Mouse (Mus musculus) liver, embryonic 12.5 days (tissue): ENCODE measurements at regions not wholly inside any gene's neighbourhood (a gene's known extent, or its start where the extent isn't known, plus 50 kb on each side); places are given as distances from the start of the nearest gene placed in this dataset.

ENCODE experiments used
- ATAC-seq: fragments of 200-750 bp; cut with Nextera tagmentation; 2 replicates; pipeline ENCODE4 v1.8.0; 2017; ENCODE audit warnings: moderate number of reproducible peaks, mild to moderate bottlenecking, moderate library complexity
- H3K27ac ChIP-seq: fragments of 300-500 bp; sonication (generic); 2 replicates; pipeline ENCODE4 v1.5.1; 2016; ENCODE audit warnings: mild to moderate bottlenecking
- H3K27me3 ChIP-seq: fragments of 300-500 bp; sonication (generic); replicated peaks from 2 replicates; pipeline ENCODE4 v1.6.1; 2016; ENCODE audit warnings: mild to moderate bottlenecking, moderate library complexity
- H3K36me3 ChIP-seq: fragments of 300-500 bp; sonication (generic); 2 replicates; pipeline ENCODE4 v1.6.1; 2016; ENCODE audit warnings: mild to moderate bottlenecking, moderate library complexity
- H3K4me1 ChIP-seq: fragments of 300-500 bp; sonication (generic); 2 replicates; pipeline ENCODE4 v1.6.1; 2016
- H3K4me2 ChIP-seq: fragments of 300-500 bp; sonication (generic); 2 replicates; pipeline ENCODE4 v1.6.1; 2016; ENCODE audit warnings: mild to moderate bottlenecking, moderate library complexity
- H3K4me3 ChIP-seq: fragments of 300-500 bp; sonication (generic); 2 replicates; pipeline ENCODE4 v1.5.1; 2016; ENCODE audit warnings: mild to moderate bottlenecking, moderate library complexity
- H3K9ac ChIP-seq: fragments of 300-500 bp; sonication (generic); 2 replicates; pipeline ENCODE4 v1.6.1; 2016; ENCODE audit warnings: mild to moderate bottlenecking, moderate library complexity
- H3K9me3 ChIP-seq: fragments of 300-500 bp; sonication (generic); replicated peaks from 2 replicates; pipeline ENCODE4 v1.6.1; 2016; ENCODE audit warnings: mild to moderate bottlenecking, moderate library complexity
- WGBS: fragments of 180-500 bp; shearing (Covaris S2); methylation state at CpG from one replicate; pipeline ENCODE4 v1.1.7; 2016; ENCODE audit not compliant: insufficient replicate concordance; 5-methylcytosine and 5-hydroxymethylcytosine counted together

GRCm38 (mm10) chr3:21961746-21962145, 114.7 kb upstream of the Tbl1xr1 start:
- ATAC-seq: 0 out of 2 replicates have a peak, but pooled peaks have one; percentile 4
- Histone ChIP-seq H3K4me1 (peaks cover 33% of the 10 kb centered on the region), H3K27me3 (no peaks in the 10 kb centered on the region), H3K9me3 (no peaks in the 10 kb centered on the region), H3K4me3 (no peak overlapping the region), H3K27ac (no peak overlapping the region), H3K36me3 (no peaks in the 10 kb centered on the region), H3K9ac (no peak overlapping the region), H3K4me2 (no peak overlapping the region)
- WGBS: 62% methylated on average over 5 of the region's 5 CpGs

GRCm38 (mm10) chr3:21962360-21962782, 114.1 kb upstream of the Tbl1xr1 start:
- Histone ChIP-seq H3K27me3 (no peaks in the 10 kb centered on the region), H3K4me1 (peaks cover 33% of the 10 kb centered on the region), H3K4me2 (no peak overlapping the region), H3K4me3 (no peak overlapping the region), H3K9ac (no peak overlapping the region), H3K36me3 (no peaks in the 10 kb centered on the region), H3K27ac (no peak overlapping the region), H3K9me3 (no peaks in the 10 kb centered on the region)
- ATAC-seq: 0 out of 2 replicates have a peak, but pooled peaks have one; percentile 36
- WGBS: 41% methylated on average over 7 of the region's 7 CpGs

- no peak for ATAC-seq
- no peak overlapping the region for H3K27ac ChIP-seq
- H3K9me3 ChIP-seq: no peaks in the 10 kb centered on the region
- H3K4me1 ChIP-seq: peaks cover 33% of the 10 kb centered on the region
- H3K9ac ChIP-seq: no peak overlapping the region
- no peak overlapping the region for H3K4me3 ChIP-seq
- H3K36me3 ChIP-seq: no peaks in the 10 kb centered on the region
- H3K4me2 ChIP-seq: no peak overlapping the region
- no peaks in the 10 kb centered on the region for H3K27me3 ChIP-seq
- WGBS: 35% methylated on average over 7 of the region's 7 CpGs
Observed at GRCm38 (mm10) chr3:21962921-21963732, 113.3 kb upstream of the Tbl1xr1 start.

GRCm38 (mm10) chr3:21963733-21964351, 112.6 kb upstream of the Tbl1xr1 start:
- no peak for ATAC-seq
- H3K27me3 ChIP-seq: no peaks in the 10 kb centered on the region
- WGBS: 78% methylated on average over 1 of the region's 1 CpGs
- H3K9ac ChIP-seq: no peak overlapping the region
- H3K4me3 ChIP-seq: no peak overlapping the region
- peaks cover 33% of the 10 kb centered on the region for H3K4me1 ChIP-seq
- H3K27ac ChIP-seq: no peak overlapping the region
- no peaks in the 10 kb centered on the region for H3K36me3 ChIP-seq
- no peaks in the 10 kb centered on the region for H3K9me3 ChIP-seq
- H3K4me2 ChIP-seq: no peak overlapping the region

GRCm38 (mm10) chr3:21964438-21964837, 112.0 kb upstream of the Tbl1xr1 start:
- H3K27ac ChIP-seq: no peak overlapping the region
- 74% methylated on average over 6 of the region's 6 CpGs for WGBS
- H3K4me3 ChIP-seq: no peak overlapping the region
- H3K9me3 ChIP-seq: no peaks in the 10 kb centered on the region
- H3K4me1 ChIP-seq: peaks cover 33% of the 10 kb centered on the region
- no peak for ATAC-seq
- no peaks in the 10 kb centered on the region for H3K27me3 ChIP-seq
- H3K9ac ChIP-seq: no peak overlapping the region
- H3K4me2 ChIP-seq: no peak overlapping the region
- H3K36me3 ChIP-seq: no peaks in the 10 kb centered on the region

GRCm38 (mm10) chr3:21965556-21965955, 110.9 kb upstream of the Tbl1xr1 start:
- H3K27me3 ChIP-seq: no peaks in the 10 kb centered on the region
- H3K27ac ChIP-seq: no peak overlapping the region
- no peak overlapping the region for H3K9ac ChIP-seq
- 58% methylated on average over 1 of the region's 1 CpGs for WGBS
- H3K36me3 ChIP-seq: no peaks in the 10 kb centered on the region
- no peak overlapping the region for H3K4me3 ChIP-seq
- H3K9me3 ChIP-seq: no peaks in the 10 kb centered on the region
- H3K4me1 ChIP-seq: peaks cover 33% of the 10 kb centered on the region
- H3K4me2 ChIP-seq: no peak overlapping the region
- no peak for ATAC-seq

- no peak for ATAC-seq
- Histone ChIP-seq H3K9me3 (no peaks in the 10 kb centered on the region), H3K4me1 (no peaks in the 10 kb centered on the region), H3K4me2 (no peak overlapping the region), H3K9ac (no peak overlapping the region), H3K27ac (no peak overlapping the region), H3K4me3 (no peak overlapping the region), H3K36me3 (no peaks in the 10 kb centered on the region), H3K27me3 (no peaks in the 10 kb centered on the region)
- 71% methylated on average over 1 of the region's 1 CpGs for WGBS
Observed at GRCm38 (mm10) chr3:21971731-21972130, 104.7 kb upstream of the Tbl1xr1 start.

GRCm38 (mm10) chr3:21973153-21973552, 103.3 kb upstream of the Tbl1xr1 start:
- Histone ChIP-seq H3K4me2 (no peak overlapping the region), H3K4me1 (0 out of 2 replicates have a peak, but pooled peaks cover 3% of the 10 kb centered on the region), H3K9ac (no peak overlapping the region), H3K36me3 (no peaks in the 10 kb centered on the region), H3K27ac (no peak overlapping the region), H3K27me3 (no peaks in the 10 kb centered on the region), H3K9me3 (no peaks in the 10 kb centered on the region), H3K4me3 (no peak overlapping the region)
- ATAC-seq: no peak
- 72% methylated on average over 1 of the region's 1 CpGs for WGBS

- Histone ChIP-seq H3K4me3 (no peak overlapping the region), H3K9me3 (no peaks in the 10 kb centered on the region)
- WGBS: 77% methylated on average over 7 of the region's 7 CpGs
Observed at GRCm38 (mm10) chr3:21973681-21974080, 102.8 kb upstream of the Tbl1xr1 start.

GRCm38 (mm10) chr3:21974766-21975165, 101.7 kb upstream of the Tbl1xr1 start:
- peaks cover 8% of the 10 kb centered on the region; the same call in 1 of the 2 replicates for H3K4me1 ChIP-seq
- WGBS: 65% methylated on average over 2 of the region's 2 CpGs
- no peak overlapping the region for H3K9ac ChIP-seq
- no peaks in the 10 kb centered on the region for H3K9me3 ChIP-seq
- no peak overlapping the region for H3K27ac ChIP-seq
- H3K4me3 ChIP-seq: no peak overlapping the region
- no peaks in the 10 kb centered on the region for H3K36me3 ChIP-seq
- no peaks in the 10 kb centered on the region for H3K27me3 ChIP-seq
- no peak for ATAC-seq
- no peak overlapping the region for H3K4me2 ChIP-seq

More at GRCm38 (mm10) chr3:21973681-21974080, 102.8 kb upstream of the Tbl1xr1 start:
- no peak for ATAC-seq
- Histone ChIP-seq H3K36me3 (no peaks in the 10 kb centered on the region), H3K27me3 (no peaks in the 10 kb centered on the region), H3K4me2 (no peak overlapping the region), H3K9ac (no peak overlapping the region), H3K27ac (no peak overlapping the region), H3K4me1 (peaks cover 8% of the 10 kb centered on the region; the same call in 1 of the 2 replicates)

- ATAC-seq: peak; percentile 35; the same call in 1 of the 2 replicates
- WGBS: 18% methylated on average over 1 of the region's 1 CpGs
Observed at GRCm38 (mm10) chr3:21977775-21978174, 98.7 kb upstream of the Tbl1xr1 start.

GRCm38 (mm10) chr3:21982991-21983390, 93.5 kb upstream of the Tbl1xr1 start:
- H3K4me3 ChIP-seq: no peak overlapping the region
- WGBS: 56% methylated on average over 8 of the region's 8 CpGs
- H3K36me3 ChIP-seq: no peaks in the 10 kb centered on the region
- no peak for ATAC-seq
- no peak overlapping the region for H3K9ac ChIP-seq
- no peak overlapping the region for H3K27ac ChIP-seq
- H3K4me1 ChIP-seq: peaks cover 35% of the 10 kb centered on the region
- no peak overlapping the region for H3K4me2 ChIP-seq
- H3K27me3 ChIP-seq: no peaks in the 10 kb centered on the region
- H3K9me3 ChIP-seq: no peaks in the 10 kb centered on the region

More at GRCm38 (mm10) chr3:21977775-21978174, 98.7 kb upstream of the Tbl1xr1 start:
- Histone ChIP-seq H3K9me3 (no peaks in the 10 kb centered on the region), H3K4me2 (no peak overlapping the region), H3K27ac (no peak overlapping the region), H3K4me1 (peaks cover 8% of the 10 kb centered on the region; the same call in 1 of the 2 replicates), H3K9ac (no peak overlapping the region), H3K27me3 (no peaks in the 10 kb centered on the region), H3K36me3 (no peaks in the 10 kb centered on the region), H3K4me3 (no peak overlapping the region)
